Comparison of ENCODE assay signal across 10 mouse cellular contexts in genomic region chr7:139077283-139077682, GRCm38 (mm10). TPM values are rescaled to one million over a fixed set of nuclear protein-coding genes. Genes with fewer than 3 reads are reported as not detected.
DNase-seq lines count a peak whose midpoint lies in the region; ATAC-seq and TF ChIP-seq lines count a peak whose summit lies in the region.
"Had no signal": no experiment of that assay in that cellular context is flagged by ENCODE, and none has a peak within 500 bp of the region (broad histone marks: within the 10 kb centered on the region; RNA-seq: fewer than 3 reads in every experiment).

No protein-coding gene starts in this region.

- H3K4me1 ChIP-seq in kidney, postnatal 0 days (replicated peaks; ENCODE audit: insufficient read depth, low read length) = no peaks in the 10 kb centered on the region
- peaks cover 20% of the 10 kb centered on the region; the same call in 1 of the 2 replicates for H3K4me1 ChIP-seq in forebrain, embryonic 11.5 days (replicated peaks; ENCODE audit: control insufficient read depth, insufficient read depth, low read length)
- peaks cover 30% of the 10 kb centered on the region for H3K4me1 ChIP-seq in limb, embryonic 12.5 days (replicated peaks)

- TF ChIP-seq CTCF in kidney, postnatal 0 days (IDR thresholded peaks at IDR 0.05; ENCODE audit: low read depth) = no peak

- ATAC-seq in kidney, postnatal 0 days (replicated peaks; ENCODE audit: low FRiP score, low read depth) = no peak
- peak; percentile 57; the same call in 1 of the 2 replicates for ATAC-seq in forebrain, embryonic 11.5 days (replicated peaks; ENCODE audit: low FRiP score)
- peak; percentile 54; the same call in 1 of the 2 replicates for ATAC-seq in limb, embryonic 12.5 days (ENCODE audit: insufficient number of reproducible peaks, insufficient read depth, low FRiP score, low TSS enrichment, low read depth)

- H3K27me3 ChIP-seq in kidney, postnatal 0 days (ENCODE audit: insufficient read depth, low read length) = no peaks in the 10 kb centered on the region
- H3K27me3 ChIP-seq in forebrain, embryonic 11.5 days (ENCODE audit: control insufficient read depth, insufficient read depth, low read length) = no peaks in the 10 kb centered on the region
- peaks cover 14% of the 10 kb centered on the region; the same call in 1 of the 2 replicates for H3K27me3 ChIP-seq in limb, embryonic 12.5 days

- H3K9me3 ChIP-seq in kidney, postnatal 0 days (replicated peaks; ENCODE audit: low read length) = no peaks in the 10 kb centered on the region
- H3K9me3 ChIP-seq in forebrain, embryonic 11.5 days (ENCODE audit: control insufficient read depth, low read length) = no peaks in the 10 kb centered on the region; the same call in 1 of the 2 replicates
- H3K9me3 ChIP-seq in limb, embryonic 12.5 days = no peaks in the 10 kb centered on the region

- peak; percentile 35 for DNase-seq in kidney, postnatal 0 days (ENCODE audit: low spot score)
- no peak for DNase-seq in kidney, adult 11 months
- DNase-seq in forebrain, embryonic 11.5 days (ENCODE audit: low spot score) = peak; percentile 60
- peak; percentile 60 for DNase-seq in retina, postnatal 1 day
- no peak for DNase-seq in adrenal gland, adult (ENCODE audit: inconsistent age in 2 of 2, low spot score in 1 of 2)
- no peak for DNase-seq in spleen, postnatal 10 days (ENCODE audit: low spot score in 2 of 2)
- DNase-seq in left cerebral cortex, adult 11 months (ENCODE audit: low spot score) = no peak
- DNase-seq: gastrocnemius, postnatal 10 days had no signal

- no peaks in the 10 kb centered on the region for H3K36me3 ChIP-seq in kidney, postnatal 0 days (ENCODE audit: insufficient read depth, low read length)
- no peaks in the 10 kb centered on the region for H3K36me3 ChIP-seq in forebrain, embryonic 11.5 days (ENCODE audit: control insufficient read depth, insufficient read depth, low read length)
- no peaks in the 10 kb centered on the region for H3K36me3 ChIP-seq in limb, embryonic 12.5 days

- no peak overlapping the region for H3K4me3 ChIP-seq in kidney, postnatal 0 days (replicated peaks; ENCODE audit: low read depth, low read length)
- H3K4me3 ChIP-seq in forebrain, embryonic 11.5 days (ENCODE audit: low read depth, low read length) = no peak overlapping the region
- no peak overlapping the region for H3K4me3 ChIP-seq in limb, embryonic 12.5 days (replicated peaks)

- H3K9ac ChIP-seq in kidney, postnatal 0 days (ENCODE audit: low read depth, low read length) = no peak overlapping the region
- H3K9ac ChIP-seq in forebrain, embryonic 11.5 days (ENCODE audit: low read length) = no peak overlapping the region
- H3K9ac ChIP-seq in limb, embryonic 12.5 days (replicated peaks) = no peak overlapping the region

- no peak overlapping the region for H3K27ac ChIP-seq in kidney, postnatal 0 days
- peak overlapping the region; percentile 75 for H3K27ac ChIP-seq in forebrain, embryonic 11.5 days (ENCODE audit: low read depth, low read length)
- H3K27ac ChIP-seq in limb, embryonic 12.5 days = peak overlapping the region; percentile 73; the same call in 1 of the 2 replicates
- H3K27ac ChIP-seq: macrophage had no signal

- H3K4me2 ChIP-seq in kidney, postnatal 0 days (ENCODE audit: low read length) = no peak overlapping the region
- no peak overlapping the region for H3K4me2 ChIP-seq in forebrain, embryonic 11.5 days (ENCODE audit: low read depth, low read length, severe bottlenecking)
- H3K4me2 ChIP-seq in limb, embryonic 12.5 days = no peak overlapping the region

- 13% methylated on average over 7 of the region's 7 CpGs for WGBS in kidney, postnatal 0 days
- 13% methylated on average over 7 of the region's 7 CpGs for WGBS in forebrain, embryonic 11.5 days
- 14% methylated on average over 7 of the region's 7 CpGs for WGBS in limb, embryonic 12.5 days

RNA-seq across cellular contexts. Expression of gene Dpysl4, which starts 8.5 kb away (rescaled TPM):
- 7.5 and 9.6 TPM in 2 replicates for polyA plus RNA-seq in kidney, postnatal 0 days (2015; fragmentation: Nextera tagmentation; extraction: Ambion mirVana)
- 113 and 125 TPM in 2 replicates for polyA plus RNA-seq in forebrain, embryonic 11.5 days (2014; fragmentation: Nextera tagmentation; extraction: Ambion mirVana)
- polyA plus RNA-seq in limb, embryonic 12.5 days (2016; fragmentation: Nextera tagmentation; extraction: Ambion mirVana) = 34.4 and 34.9 TPM in 2 replicates
- polyA plus RNA-seq: macrophage had no signal

Comparison
In these comparisons a context has a peak if more than half of its experiments do, and no peak if none do; other contexts are left out.
1. DNase-seq: peak in kidney, postnatal 0 days (single experiment), forebrain, embryonic 11.5 days (single experiment) and retina, postnatal 1 day (single experiment); none in kidney, adult 11 months (single experiment), adrenal gland, adult (0 of 2), spleen, postnatal 10 days (0 of 2) and left cerebral cortex, adult 11 months (single experiment).